Mouse (Mus musculus) midbrain, embryonic 14.5 days (tissue): ENCODE measurements around the gene Lpin2. TPM values are rescaled to one million over a fixed set of nuclear protein-coding genes. Genes with fewer than 3 reads are reported as not detected.

Experiments
- ATAC-seq: fragments of 200-750 bp; cut with Nextera tagmentation; 2 replicates; pipeline ENCODE4 v1.8.0; 2017; ENCODE audit warnings: moderate number of reproducible peaks, moderate library complexity; ENCODE audit not compliant: low FRiP score, low TSS enrichment
- DNase-seq: peaks from one replicate; pipeline ENCODE4 v3.0.0-alpha.2; 2015
- H3K27ac ChIP-seq: fragments of 300-500 bp; sonication (generic); replicated peaks from 2 replicates; pipeline ENCODE4 v1.5.1; 2014; ENCODE audit warnings: mild to moderate bottlenecking, low read depth, low read length, moderate library complexity
- H3K27me3 ChIP-seq: fragments of 300-500 bp; sonication (generic); 2 replicates; pipeline ENCODE4 v1.6.1; 2014; ENCODE audit warnings: low read length, control low read depth, mixed read lengths; ENCODE audit not compliant: control insufficient read depth, insufficient read depth
- H3K36me3 ChIP-seq: fragments of 300-500 bp; sonication (generic); 2 replicates; pipeline ENCODE4 v1.6.1; 2014; ENCODE audit warnings: low read length, control low read depth; ENCODE audit not compliant: control insufficient read depth, insufficient read depth
- H3K4me1 ChIP-seq: fragments of 300-500 bp; sonication (generic); 2 replicates; pipeline ENCODE4 v1.6.1; 2014; ENCODE audit warnings: mild to moderate bottlenecking, antibody characterized with exemption, low read length, control low read depth; ENCODE audit not compliant: control insufficient read depth, insufficient read depth
- H3K4me2 ChIP-seq: fragments of 300-500 bp; sonication (generic); 2 replicates; pipeline ENCODE4 v1.6.1; 2014; ENCODE audit warnings: mild to moderate bottlenecking, low read length, moderate library complexity
- H3K4me3 ChIP-seq: fragments of 300-500 bp; sonication (generic); replicated peaks from 2 replicates; pipeline ENCODE4 v1.5.1; 2014; ENCODE audit warnings: low read depth, low read length
- H3K9ac ChIP-seq: fragments of 300-500 bp; sonication (generic); replicated peaks from 2 replicates; pipeline ENCODE4 v1.6.1; 2014; ENCODE audit warnings: mild to moderate bottlenecking, low read length, moderate library complexity
- H3K9me3 ChIP-seq: fragments of 300-500 bp; sonication (generic); 2 replicates; pipeline ENCODE4 v1.6.1; 2016; ENCODE audit warnings: low read length, control low read depth, mixed read lengths; ENCODE audit not compliant: control insufficient read depth
- WGBS: fragments of 180-500 bp; shearing (Covaris S2); extraction: QIAGEN DNeasy Blood & Tissue Kit; methylation state at CpG from one replicate; pipeline ENCODE4 v1.1.7; 2014; 5-methylcytosine and 5-hydroxymethylcytosine counted together
- polyA plus RNA-seq: library from polyadenylated mRNA; unstranded; fragments of >200 nt; fragmentation: Nextera tagmentation; extraction: Ambion mirVana; gene quantifications from 2 replicates; pipeline ENCODE4 v1.2.1, GENCODE M21; 2014

The Lpin2 gene
- polyA plus RNA-seq, 1 experiment from 2014 or later, result 42.9 TPM

- ATAC-seq, result no peak
- Histone ChIP-seq H3K27me3 (no peaks in the 10 kb centered on the region), H3K4me1 (no peaks in the 10 kb centered on the region), H3K36me3 (no peaks in the 10 kb centered on the region), H3K27ac (no peak overlapping the region), H3K9me3 (no peaks in the 10 kb centered on the region), H3K4me2 (no peak overlapping the region), H3K4me3 (no peak overlapping the region), H3K9ac (no peak overlapping the region)
- WGBS, result 95% methylated on average over 6 of the region's 6 CpGs
- no peak for DNase-seq
These were observed 109.6 kb downstream of the Lpin2 start for GRCm38 (mm10) chr17:71291897-71292420.

DNA sequence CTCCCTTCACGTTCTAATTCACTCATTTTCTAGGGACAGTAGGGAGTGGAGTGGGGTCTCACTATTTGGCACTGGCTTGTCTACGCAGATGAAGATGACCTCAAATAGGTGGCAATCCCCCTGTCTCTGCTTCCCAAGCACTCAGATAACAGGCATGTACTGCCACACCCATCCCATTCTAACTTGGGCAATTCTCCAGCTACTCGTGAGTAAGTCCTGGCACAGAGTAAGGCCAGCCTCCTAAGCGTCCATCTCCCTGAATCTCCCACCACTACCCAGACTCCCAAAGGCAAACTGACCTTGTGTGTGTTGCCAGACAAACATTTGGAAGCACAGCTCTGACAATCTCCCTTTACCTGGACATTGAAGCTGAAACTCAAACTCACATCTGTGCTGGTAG, 110.5 kb downstream of the Lpin2 start:
- WGBS, result 89% methylated on average over 4 of the region's 4 CpGs
- DNase-seq (no peak), ATAC-seq (no peak)
- no peak overlapping the region for H3K9ac ChIP-seq
- no peaks in the 10 kb centered on the region for H3K9me3 ChIP-seq
- no peak overlapping the region for H3K27ac ChIP-seq
- H3K27me3 ChIP-seq, result no peaks in the 10 kb centered on the region
- no peak overlapping the region for H3K4me2 ChIP-seq
- H3K4me1 ChIP-seq, result no peaks in the 10 kb centered on the region
- H3K4me3 ChIP-seq, result no peak overlapping the region
- no peaks in the 10 kb centered on the region for H3K36me3 ChIP-seq

DNA sequence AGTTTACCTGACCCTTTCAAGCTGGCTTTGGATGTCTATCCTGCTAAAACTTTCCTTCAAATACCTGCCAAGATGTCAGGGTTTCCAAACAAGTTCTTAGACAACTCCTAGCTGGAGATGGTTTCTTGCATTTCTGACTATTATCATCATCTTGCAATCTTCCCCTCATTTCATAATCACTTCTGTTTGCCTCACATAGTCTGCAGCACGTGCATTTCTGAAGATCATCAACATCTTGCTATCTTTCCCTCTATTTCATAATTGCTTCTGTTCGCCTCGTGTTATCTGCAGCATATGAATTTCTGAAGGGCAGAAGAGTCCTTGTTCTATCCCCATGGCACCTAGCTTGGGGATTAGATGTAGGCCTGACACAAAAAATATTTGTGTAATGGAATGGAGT, 112.2 kb downstream of the Lpin2 start:
- 84% methylated on average over 3 of the region's 3 CpGs for WGBS
- ATAC-seq, result no peak
- Histone ChIP-seq H3K27me3 (no peaks in the 10 kb centered on the region), H3K9ac (no peak overlapping the region), H3K4me2 (no peak overlapping the region), H3K36me3 (no peaks in the 10 kb centered on the region), H3K4me1 (no peaks in the 10 kb centered on the region), H3K4me3 (no peak overlapping the region), H3K27ac (no peak overlapping the region), H3K9me3 (no peaks in the 10 kb centered on the region)
- DNase-seq, result no peak

Other genes starting within 250 kb of the Lpin2 start
- gene Myom1, start 179.9 kb upstream of the Lpin2 start, polyA plus RNA-seq, result 0.85 and 1.3 TPM in 2 replicates
- gene Myl12a, start 179.7 kb upstream of the Lpin2 start, polyA plus RNA-seq, result 72.1 and 109 TPM in 2 replicates
- 0.54 and 1.8 TPM in 2 replicates for gene Emilin2, start 129.4 kb downstream of the Lpin2 start, polyA plus RNA-seq